Comparison of ENCODE assay signal across 17 mouse cellular contexts in genomic region chr1:150743097-150743843, GRCm38 (mm10).
DNase-seq lines count a peak whose midpoint lies in the region; ATAC-seq lines count a peak whose summit lies in the region.
"Had no signal": no experiment of that assay in that cellular context is flagged by ENCODE, and none has a peak within 500 bp of the region (broad histone marks: within the 10 kb centered on the region; RNA-seq: fewer than 3 reads in every experiment).

No protein-coding gene starts in this region.

- no peaks in the 10 kb centered on the region for H3K9me3 ChIP-seq in kidney, embryonic 16.5 days (ENCODE audit: low read length)
- H3K9me3 ChIP-seq in neural tube, embryonic 14.5 days (ENCODE audit: control insufficient read depth, low read length): no peaks in the 10 kb centered on the region
- H3K9me3 ChIP-seq in stomach, embryonic 15.5 days: no peaks in the 10 kb centered on the region
- H3K9me3 ChIP-seq: heart, embryonic 10.5 days; liver, embryonic 13.5 days had no signal

- H3K36me3 ChIP-seq in kidney, embryonic 16.5 days (ENCODE audit: insufficient read depth, low read length): peaks cover 9% of the 10 kb centered on the region; the same call in 1 of the 2 replicates
- no peaks in the 10 kb centered on the region for H3K36me3 ChIP-seq in neural tube, embryonic 14.5 days (ENCODE audit: control insufficient read depth, insufficient read depth, low read length)
- no peaks in the 10 kb centered on the region for H3K36me3 ChIP-seq in stomach, embryonic 15.5 days
- H3K36me3 ChIP-seq: liver, embryonic 13.5 days had no signal

- H3K27me3 ChIP-seq in kidney, embryonic 16.5 days (ENCODE audit: insufficient read depth, low read length): no peaks in the 10 kb centered on the region
- H3K27me3 ChIP-seq in neural tube, embryonic 14.5 days (ENCODE audit: control insufficient read depth, insufficient read depth, low read length): no peaks in the 10 kb centered on the region
- H3K27me3 ChIP-seq in stomach, embryonic 15.5 days (replicated peaks): no peaks in the 10 kb centered on the region
- H3K27me3 ChIP-seq: liver, embryonic 13.5 days had no signal

- H3K4me1 ChIP-seq in kidney, embryonic 16.5 days (ENCODE audit: insufficient read depth, low read length): peaks cover 6% of the 10 kb centered on the region
- H3K4me1 ChIP-seq in neural tube, embryonic 14.5 days (ENCODE audit: control insufficient read depth, insufficient read depth, low read length): no peaks in the 10 kb centered on the region
- H3K4me1 ChIP-seq in stomach, embryonic 15.5 days: no peaks in the 10 kb centered on the region
- H3K4me1 ChIP-seq: heart, embryonic 10.5 days; liver, embryonic 13.5 days had no signal

- no peak overlapping the region for H3K4me2 ChIP-seq in kidney, embryonic 16.5 days (replicated peaks; ENCODE audit: low read depth, low read length)
- H3K4me2 ChIP-seq in neural tube, embryonic 14.5 days (ENCODE audit: low read depth, low read length): no peak overlapping the region
- no peak overlapping the region for H3K4me2 ChIP-seq in stomach, embryonic 15.5 days
- H3K4me2 ChIP-seq: liver, embryonic 13.5 days had no signal

- H3K4me3 ChIP-seq in kidney, embryonic 16.5 days (ENCODE audit: low read length): no peak overlapping the region
- H3K4me3 ChIP-seq in neural tube, embryonic 14.5 days (ENCODE audit: low read depth, low read length): no peak overlapping the region
- H3K4me3 ChIP-seq in stomach, embryonic 15.5 days (replicated peaks): no peak overlapping the region
- H3K4me3 ChIP-seq: heart, embryonic 10.5 days; layer of hippocampus, adult 2 months; liver, embryonic 13.5 days had no signal

- WGBS in kidney, embryonic 16.5 days: 50% methylated on average over 19 of the region's 19 CpGs
- WGBS in neural tube, embryonic 14.5 days: 93% methylated on average over 19 of the region's 19 CpGs
- WGBS in stomach, embryonic 15.5 days: 61% methylated on average over 19 of the region's 19 CpGs

- peak; percentile 10 for DNase-seq in embryo, embryonic 10.5 days (ENCODE audit: low spot score)
- no peak for DNase-seq in embryo, embryonic 9.5 days (ENCODE audit: extremely low spot score)
- no peak for DNase-seq in kidney, adult 11 months
- DNase-seq in neural tube, embryonic 10.5 days (ENCODE audit: extremely low spot score, low spot score): no peak
- DNase-seq in yolk sac, embryonic 10.5 days (ENCODE audit: low spot score): no peak
- DNase-seq: adrenal gland, postnatal 25 days; cerebellum, adult 8-10 months; gastrocnemius, postnatal 25 days; liver, embryonic 13.5 days; thymus, adult 18-20 months had no signal

- ATAC-seq in kidney, embryonic 16.5 days (ENCODE audit: low FRiP score, low TSS enrichment): peak; percentile 88
- 0 out of 2 replicates have a peak, but pooled peaks have one; percentile 11 for ATAC-seq in neural tube, embryonic 14.5 days (ENCODE audit: low read depth)
- ATAC-seq in stomach, embryonic 15.5 days (ENCODE audit: insufficient read depth, low FRiP score, low read depth): peak; percentile 53; the same call in 1 of the 2 replicates
- ATAC-seq: hindbrain, postnatal 0 days; lung, postnatal 0 days had no signal

- H3K27ac ChIP-seq in kidney, embryonic 16.5 days (ENCODE audit: low read length): peak overlapping the region; percentile 72
- H3K27ac ChIP-seq in neural tube, embryonic 14.5 days (ENCODE audit: low read depth, low read length): no peak overlapping the region
- 0 out of 2 replicates have a peak overlapping the region, but pooled peaks have one; percentile 40 for H3K27ac ChIP-seq in stomach, embryonic 15.5 days
- H3K27ac ChIP-seq: heart, embryonic 10.5 days; hindbrain, postnatal 0 days; layer of hippocampus, adult 2 months; liver, embryonic 13.5 days had no signal

- H3K9ac ChIP-seq in kidney, embryonic 16.5 days (replicated peaks; ENCODE audit: low read length): no peak overlapping the region
- no peak overlapping the region for H3K9ac ChIP-seq in neural tube, embryonic 14.5 days (replicated peaks; ENCODE audit: low read depth, low read length)
- no peak overlapping the region for H3K9ac ChIP-seq in stomach, embryonic 15.5 days
- H3K9ac ChIP-seq: liver, embryonic 13.5 days had no signal

Comparison
In these comparisons a context has a peak if more than half of its experiments do, and no peak if none do; other contexts are left out.
1. ATAC-seq: peak in every context shown above with its lines; median percentile 88 in kidney, embryonic 16.5 days; 53 in stomach, embryonic 15.5 days; 11 in neural tube, embryonic 14.5 days.